Mouse (Mus musculus): ENCODE measurements at regions not wholly inside any gene's neighbourhood (a gene's known extent, or its start where the extent isn't known, plus 50 kb on each side); places are given as distances from the start of the nearest gene placed in this dataset.

GRCm38 (mm10) chr1:73787224-73787623 is 337.0 kb downstream of the Tns1 start:
- H3K4me1 ChIP-seq (ENCODE audit: control insufficient read depth in 1 of 2, insufficient read depth in 2 of 2) = no peaks in the 10 kb centered on the region
- in situ Hi-C loops (cut with MboI; ENCODE audit: low pct_ligation_motif_present, low pct_unique_long_range_greater_than_20kb, low sequenced_read_pairs) (no loop called here), dilution Hi-C loops (cut with MboI; ENCODE audit: extremely low pct_ligation_motif_present, extremely low pct_unique_long_range_greater_than_20kb, low sequenced_read_pairs) (no loop called here)
- no peak for DNase-seq (ENCODE audit: extremely low read depth)
- no peaks in the 10 kb centered on the region for H3K9me3 ChIP-seq (replicated peaks; ENCODE audit: low read length)
- TF ChIP-seq JUN (IDR thresholded peaks at IDR 0.05; ENCODE audit: insufficient read depth, low read depth, low read length) = no peak
- H3K4me2 ChIP-seq (ENCODE audit: insufficient read depth, low read depth, poor library complexity, severe bottlenecking) = no peak overlapping the region
- H3K27ac ChIP-seq (ENCODE audit: insufficient read depth, low read depth) = no peak overlapping the region
- H3K27me3 ChIP-seq (replicated peaks) = peaks cover 17% of the 10 kb centered on the region
- H3K4me3 ChIP-seq (replicated peaks in 1 of 3; ENCODE audit: low read depth in 2 of 3, low read length in 2 of 3, poor library complexity in 1 of 3) = no peak overlapping the region
- no peaks in the 10 kb centered on the region for H3K36me3 ChIP-seq (replicated peaks in 1 of 2; ENCODE audit: control insufficient read depth in 1 of 2, insufficient read depth in 1 of 2, low read length in 1 of 2)
- no peaks in the 10 kb centered on the region for H3K79me2 ChIP-seq (replicated peaks; ENCODE audit: control insufficient read depth, extremely low read depth, insufficient read depth, poor library complexity, severe bottlenecking)
- H3K9ac ChIP-seq (ENCODE audit: insufficient read depth, low read depth) = no peak overlapping the region

- H3K4me2 ChIP-seq (ENCODE audit: insufficient read depth, low read depth, poor library complexity, severe bottlenecking) = no peak overlapping the region
- no peak overlapping the region for H3K4me3 ChIP-seq (replicated peaks in 1 of 3; ENCODE audit: low read depth in 2 of 3, low read length in 2 of 3, poor library complexity in 1 of 3)
- no peak overlapping the region for H3K27ac ChIP-seq (ENCODE audit: insufficient read depth, low read depth)
- DNase-seq (ENCODE audit: extremely low read depth) = no peak
- dilution Hi-C loops (cut with MboI; ENCODE audit: extremely low pct_ligation_motif_present, extremely low pct_unique_long_range_greater_than_20kb, low sequenced_read_pairs) = no loop called here
- no peaks in the 10 kb centered on the region for H3K79me2 ChIP-seq (replicated peaks; ENCODE audit: control insufficient read depth, extremely low read depth, insufficient read depth, poor library complexity, severe bottlenecking)
- no peaks in the 10 kb centered on the region for H3K36me3 ChIP-seq (replicated peaks in 1 of 2; ENCODE audit: control insufficient read depth in 1 of 2, insufficient read depth in 1 of 2, low read length in 1 of 2)
- no peak overlapping the region for H3K9ac ChIP-seq (ENCODE audit: insufficient read depth, low read depth)
- no peaks in the 10 kb centered on the region for H3K4me1 ChIP-seq (ENCODE audit: control insufficient read depth in 1 of 2, insufficient read depth in 2 of 2)
- H3K27me3 ChIP-seq (replicated peaks) = peaks cover 30% of the 10 kb centered on the region
- no peaks in the 10 kb centered on the region for H3K9me3 ChIP-seq (replicated peaks; ENCODE audit: low read length)
- TF ChIP-seq TBP (conservative IDR thresholded peaks at IDR 0.05; ENCODE audit: low read depth, low read length) (no peak), TCF12 (IDR thresholded peaks at IDR 0.05; ENCODE audit: low read depth, low read length) (no peak), CHD1 (IDR thresholded peaks at IDR 0.05; ENCODE audit: low read depth, low read length) (no peak), HCFC1 (IDR thresholded peaks at IDR 0.05; ENCODE audit: low read depth, low read length) (no peak), SMC3 (IDR thresholded peaks at IDR 0.05; ENCODE audit: low read depth, low read length) (no peak), E2F4 (IDR thresholded peaks at IDR 0.05; ENCODE audit: insufficient replicate concordance, low read depth, low read length) (no peak), POLR2AphosphoS2 (IDR thresholded peaks at IDR 0.05; ENCODE audit: low read depth, low read length) (no peak), PAX5 (IDR thresholded peaks at IDR 0.05; ENCODE audit: low read length) (no peak), EP300 (IDR thresholded peaks at IDR 0.05; ENCODE audit: low read length) (no peak), MAX (IDR thresholded peaks at IDR 0.05; ENCODE audit: low read length) (no peak), NELFE (IDR thresholded peaks at IDR 0.05; ENCODE audit: low read depth, low read length) (no peak), ZMIZ1 (IDR thresholded peaks at IDR 0.05; ENCODE audit: low read depth, low read length) (no peak), SIN3A (IDR thresholded peaks at IDR 0.05; ENCODE audit: low read length) (no peak), MXI1 (IDR thresholded peaks at IDR 0.05; ENCODE audit: low read depth, low read length) (no peak)
- in situ Hi-C loops (cut with MboI; ENCODE audit: low pct_ligation_motif_present, low pct_unique_long_range_greater_than_20kb, low sequenced_read_pairs) = no loop called here
These were observed 340.9 kb downstream of the Tns1 start for GRCm38 (mm10) chr1:73783303-73783702.

- H3K27me3 ChIP-seq (replicated peaks) = peaks cover 30% of the 10 kb centered on the region
- TF ChIP-seq CHD2 (IDR thresholded peaks at IDR 0.05; ENCODE audit: low read length) (no peak), KAT2A (IDR thresholded peaks at IDR 0.05; ENCODE audit: insufficient replicate concordance, low read length) (no peak), JUN (IDR thresholded peaks at IDR 0.05; ENCODE audit: insufficient read depth, low read depth, low read length) (no peak), SIN3A (IDR thresholded peaks at IDR 0.05; ENCODE audit: low read length) (no peak), MYC (IDR thresholded peaks at IDR 0.05; ENCODE audit: low read depth, low read length) (no peak), UBTF (IDR thresholded peaks at IDR 0.05; ENCODE audit: low read depth, low read length) (no peak), TCF12 (IDR thresholded peaks at IDR 0.05; ENCODE audit: low read depth, low read length) (no peak), NELFE (IDR thresholded peaks at IDR 0.05; ENCODE audit: low read depth, low read length) (no peak), POLR2A (IDR thresholded peaks at IDR 0.05; ENCODE audit: low read depth, low read length) (no peak)
- H3K36me3 ChIP-seq (replicated peaks in 1 of 2; ENCODE audit: control insufficient read depth in 1 of 2, insufficient read depth in 1 of 2, low read length in 1 of 2) = no peaks in the 10 kb centered on the region
- no peak overlapping the region for H3K9ac ChIP-seq (ENCODE audit: insufficient read depth, low read depth)
- in situ Hi-C loops (cut with MboI; ENCODE audit: low pct_ligation_motif_present, low pct_unique_long_range_greater_than_20kb, low sequenced_read_pairs) = no loop called here
- no peak overlapping the region for H3K27ac ChIP-seq (ENCODE audit: insufficient read depth, low read depth)
- dilution Hi-C loops (cut with MboI; ENCODE audit: extremely low pct_ligation_motif_present, extremely low pct_unique_long_range_greater_than_20kb, low sequenced_read_pairs) = no loop called here
- H3K4me3 ChIP-seq (replicated peaks in 1 of 3; ENCODE audit: low read depth in 2 of 3, low read length in 2 of 3, poor library complexity in 1 of 3) = no peak overlapping the region
- H3K4me2 ChIP-seq (ENCODE audit: insufficient read depth, low read depth, poor library complexity, severe bottlenecking) = no peak overlapping the region
- H3K9me3 ChIP-seq (replicated peaks; ENCODE audit: low read length) = no peaks in the 10 kb centered on the region
- no peaks in the 10 kb centered on the region for H3K79me2 ChIP-seq (replicated peaks; ENCODE audit: control insufficient read depth, extremely low read depth, insufficient read depth, poor library complexity, severe bottlenecking)
- no peaks in the 10 kb centered on the region for H3K4me1 ChIP-seq (ENCODE audit: control insufficient read depth in 1 of 2, insufficient read depth in 2 of 2)
- no peak for DNase-seq (ENCODE audit: extremely low read depth)
These were observed 341.4 kb downstream of the Tns1 start for GRCm38 (mm10) chr1:73782871-73783270.
